Mouse (Mus musculus): ENCODE data around the gene Map3k4. TPM values are rescaled to one million over a fixed set of nuclear protein-coding genes. Genes with fewer than 3 reads are reported as not detected.

The Map3k4 gene
- polyA plus RNA-seq, 1 experiment from 2014 or later = 49.1 TPM

DNA sequence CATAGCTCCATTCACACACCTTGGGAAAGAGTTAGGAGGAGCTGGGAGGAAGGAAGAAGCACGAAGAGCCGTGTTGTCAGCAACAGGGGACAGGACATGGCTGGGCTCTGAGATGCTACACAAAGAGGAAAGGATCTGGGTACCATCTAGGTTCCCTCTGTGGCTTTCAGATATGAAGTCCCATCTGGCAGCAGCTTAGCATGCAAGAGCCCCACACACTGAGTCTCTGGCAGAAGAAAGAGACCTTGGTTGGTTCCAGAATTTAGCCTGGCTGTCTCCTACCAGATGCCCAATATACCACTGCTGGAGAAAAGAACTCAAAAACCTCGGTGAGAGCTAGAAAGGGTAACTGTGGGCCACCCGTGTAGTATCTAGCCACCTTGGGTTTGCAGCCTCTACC, 41.3 kb downstream of the Map3k4 start:
- H3K9me3 ChIP-seq = no peaks in the 10 kb centered on the region
- DNase-seq (ENCODE audit: low spot score) = no peak
- H3K36me3 ChIP-seq (replicated peaks) = peaks cover 40% of the 10 kb centered on the region
- H3K27me3 ChIP-seq (replicated peaks; ENCODE audit: low read depth, poor library complexity, severe bottlenecking) = no peaks in the 10 kb centered on the region
- no peak overlapping the region for H3K27ac ChIP-seq (replicated peaks)
- H3K4me1 ChIP-seq = no peaks in the 10 kb centered on the region
- no peak overlapping the region for H3K4me3 ChIP-seq
- 91% methylated on average over 4 of the region's 4 CpGs for WGBS

GRCm38 (mm10) chr17:12276496-12277200, 41.9 kb downstream of the Map3k4 start:
- Histone ChIP-seq H3K27me3 (replicated peaks; ENCODE audit: low read depth, poor library complexity, severe bottlenecking) (no peaks in the 10 kb centered on the region), H3K9me3 (no peaks in the 10 kb centered on the region), H3K4me3 (no peak overlapping the region), H3K36me3 (replicated peaks) (peaks cover 46% of the 10 kb centered on the region), H3K4me1 (no peaks in the 10 kb centered on the region), H3K27ac (replicated peaks) (no peak overlapping the region)
- no peak for DNase-seq (ENCODE audit: low spot score)
- WGBS = 92% methylated on average over 11 of the region's 11 CpGs

DNA sequence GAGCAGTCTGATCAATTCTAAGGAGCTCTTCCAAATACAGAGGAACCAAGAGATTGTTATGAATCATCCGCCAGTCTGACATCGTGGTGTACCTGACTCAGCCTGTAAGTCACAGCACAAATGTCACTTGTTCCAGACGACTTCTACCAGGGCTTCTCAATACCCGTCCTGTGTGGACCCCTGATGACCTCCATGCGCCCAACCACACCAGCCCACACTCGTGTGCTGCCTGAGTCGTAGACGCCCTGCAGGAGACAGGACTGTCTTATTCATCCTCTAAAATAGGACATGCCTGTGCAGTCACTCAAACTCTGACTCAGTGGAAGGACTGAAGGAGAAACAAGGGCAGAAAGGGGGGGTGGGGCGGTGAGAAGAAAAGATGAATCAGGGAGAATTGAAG, 42.8 kb downstream of the Map3k4 start:
- Histone ChIP-seq H3K9me3 (no peaks in the 10 kb centered on the region), H3K4me1 (no peaks in the 10 kb centered on the region), H3K36me3 (replicated peaks) (peaks cover 55% of the 10 kb centered on the region), H3K27ac (replicated peaks) (no peak overlapping the region), H3K4me3 (no peak overlapping the region), H3K27me3 (replicated peaks; ENCODE audit: low read depth, poor library complexity, severe bottlenecking) (no peaks in the 10 kb centered on the region)
- WGBS = 83% methylated on average over 9 of the region's 9 CpGs
- DNase-seq (ENCODE audit: low spot score) = no peak

DNA sequence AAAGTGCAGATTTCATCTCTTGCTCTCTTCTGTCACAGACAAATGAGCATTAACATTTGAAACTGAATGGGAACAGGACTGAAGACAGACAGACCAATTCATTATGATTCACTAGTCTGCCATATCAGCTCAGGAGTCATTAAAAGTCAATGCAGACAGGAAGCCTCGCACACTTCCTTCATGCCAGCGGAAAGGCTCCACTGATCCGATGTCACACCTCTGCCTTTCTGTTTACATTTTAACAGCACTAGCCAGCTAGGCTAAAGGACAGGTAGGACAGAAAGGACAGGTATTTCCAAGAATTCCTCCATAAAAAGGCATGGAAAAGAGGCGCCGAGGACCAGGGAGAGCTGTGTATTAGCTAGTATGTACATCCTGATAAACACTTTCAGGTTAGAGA, 45.6 kb downstream of the Map3k4 start:
- 0 out of 2 replicates have a peak, but pooled peaks cover 4% of the 10 kb centered on the region for H3K4me1 ChIP-seq
- no peaks in the 10 kb centered on the region for H3K9me3 ChIP-seq
- no peak overlapping the region for H3K27ac ChIP-seq (replicated peaks)
- 95% methylated on average over 5 of the region's 5 CpGs for WGBS
- no peak overlapping the region for H3K4me3 ChIP-seq
- DNase-seq (ENCODE audit: low spot score) = no peak
- peaks cover 76% of the 10 kb centered on the region for H3K36me3 ChIP-seq (replicated peaks)
- H3K27me3 ChIP-seq (replicated peaks; ENCODE audit: low read depth, poor library complexity, severe bottlenecking) = no peaks in the 10 kb centered on the region

DNA sequence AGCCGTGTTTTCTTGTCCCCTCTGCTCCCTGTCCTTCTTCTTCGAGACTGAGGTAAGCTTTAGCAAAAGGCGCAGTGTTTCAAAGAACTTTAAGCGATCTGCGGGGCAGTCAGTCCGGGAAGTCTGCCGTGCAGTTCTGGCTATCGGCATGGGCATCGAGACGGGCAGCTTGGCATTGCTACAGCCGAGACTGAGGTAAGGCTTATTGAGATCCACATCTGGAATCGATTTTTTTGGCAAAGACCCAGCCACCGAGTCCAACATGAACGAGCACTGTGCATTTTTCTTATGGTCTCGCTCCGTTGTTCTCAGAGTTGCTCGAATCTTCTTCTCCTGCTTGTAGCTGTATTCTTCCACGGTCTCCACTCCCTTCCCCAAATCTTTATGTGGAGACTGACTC, 46.8 kb downstream of the Map3k4 start:
- WGBS = 89% methylated on average over 18 of the region's 18 CpGs
- H3K36me3 ChIP-seq (replicated peaks) = peaks cover 67% of the 10 kb centered on the region
- H3K27ac ChIP-seq (replicated peaks) = no peak overlapping the region
- DNase-seq (ENCODE audit: low spot score) = no peak
- no peak overlapping the region for H3K4me3 ChIP-seq
- no peaks in the 10 kb centered on the region for H3K27me3 ChIP-seq (replicated peaks; ENCODE audit: low read depth, poor library complexity, severe bottlenecking)
- H3K4me1 ChIP-seq = peaks cover 8% of the 10 kb centered on the region; the same call in 1 of the 2 replicates
- no peaks in the 10 kb centered on the region for H3K9me3 ChIP-seq

DNA sequence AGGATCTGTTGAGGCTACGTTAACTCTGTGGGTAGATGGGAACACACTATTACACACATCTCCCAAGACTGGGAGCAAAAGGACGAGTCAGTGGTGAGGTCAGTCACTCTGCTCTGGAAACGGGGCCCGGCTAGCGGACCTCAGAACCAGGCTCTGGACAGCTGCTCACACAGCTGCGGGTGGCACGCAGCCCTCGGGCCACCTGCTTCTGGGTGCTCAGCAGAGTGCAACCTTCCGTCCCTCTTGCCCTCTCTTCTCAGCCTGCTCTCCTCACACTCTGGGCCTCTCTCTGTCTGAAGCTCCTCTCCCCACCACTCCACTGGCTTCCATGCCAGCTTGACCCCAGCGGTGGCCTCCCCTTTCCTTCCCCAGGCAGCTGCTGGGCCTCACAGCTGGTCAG, 50.1 kb downstream of the Map3k4 start:
- Histone ChIP-seq H3K27me3 (replicated peaks; ENCODE audit: low read depth, poor library complexity, severe bottlenecking) (no peaks in the 10 kb centered on the region), H3K4me1 (peaks cover 21% of the 10 kb centered on the region), H3K9me3 (no peaks in the 10 kb centered on the region), H3K36me3 (replicated peaks) (peaks cover 51% of the 10 kb centered on the region), H3K27ac (replicated peaks) (no peak overlapping the region), H3K4me3 (no peak overlapping the region)
- 92% methylated on average over 10 of the region's 10 CpGs for WGBS
- no peak for DNase-seq (ENCODE audit: low spot score)

- Histone ChIP-seq H3K36me3 (replicated peaks) (peaks cover 53% of the 10 kb centered on the region), H3K9me3 (no peaks in the 10 kb centered on the region), H3K27me3 (replicated peaks; ENCODE audit: low read depth, poor library complexity, severe bottlenecking) (no peaks in the 10 kb centered on the region), H3K4me3 (no peak overlapping the region), H3K4me1 (peaks cover 21% of the 10 kb centered on the region), H3K27ac (replicated peaks) (no peak overlapping the region)
- DNase-seq (ENCODE audit: low spot score) = no peak
- WGBS = 92% methylated on average over 4 of the region's 4 CpGs
These were observed 50.5 kb downstream of the Map3k4 start for GRCm38 (mm10) chr17:12268091-12268490.

- H3K27me3 ChIP-seq (replicated peaks; ENCODE audit: low read depth, poor library complexity, severe bottlenecking) = no peaks in the 10 kb centered on the region
- 70% methylated on average over 21 of the region's 21 CpGs for WGBS
- no peaks in the 10 kb centered on the region for H3K9me3 ChIP-seq
- peaks cover 21% of the 10 kb centered on the region for H3K4me1 ChIP-seq
- H3K36me3 ChIP-seq (replicated peaks) = peaks cover 49% of the 10 kb centered on the region
- H3K4me3 ChIP-seq = no peak overlapping the region
- H3K27ac ChIP-seq (replicated peaks) = no peak overlapping the region; the same call in 1 of the 2 replicates
- peak; percentile 60 for DNase-seq (ENCODE audit: low spot score)
These were observed 52.3 kb downstream of the Map3k4 start for GRCm38 (mm10) chr17:12265969-12266925.

GRCm38 (mm10) chr17:12264293-12264692, 54.3 kb downstream of the Map3k4 start:
- Histone ChIP-seq H3K4me1 (peaks cover 21% of the 10 kb centered on the region), H3K27ac (replicated peaks) (no peak overlapping the region), H3K27me3 (replicated peaks; ENCODE audit: low read depth, poor library complexity, severe bottlenecking) (no peaks in the 10 kb centered on the region), H3K9me3 (no peaks in the 10 kb centered on the region), H3K4me3 (no peak overlapping the region), H3K36me3 (replicated peaks) (peaks cover 50% of the 10 kb centered on the region)
- DNase-seq (ENCODE audit: low spot score) = no peak
- 93% methylated on average over 3 of the region's 3 CpGs for WGBS

- Histone ChIP-seq H3K4me1 (peaks cover 19% of the 10 kb centered on the region), H3K27ac (replicated peaks) (no peak overlapping the region), H3K4me3 (no peak overlapping the region), H3K27me3 (replicated peaks; ENCODE audit: low read depth, poor library complexity, severe bottlenecking) (no peaks in the 10 kb centered on the region), H3K9me3 (no peaks in the 10 kb centered on the region), H3K36me3 (replicated peaks) (peaks cover 50% of the 10 kb centered on the region)
- DNase-seq (ENCODE audit: low spot score) = no peak
- 84% methylated on average over 13 of the region's 13 CpGs for WGBS
These were observed 54.8 kb downstream of the Map3k4 start for GRCm38 (mm10) chr17:12263787-12264186.

GRCm38 (mm10) chr17:12262851-12263250, 55.7 kb downstream of the Map3k4 start:
- Histone ChIP-seq H3K9me3 (no peaks in the 10 kb centered on the region), H3K27ac (replicated peaks) (no peak overlapping the region), H3K36me3 (replicated peaks) (peaks cover 57% of the 10 kb centered on the region), H3K4me1 (peaks cover 17% of the 10 kb centered on the region), H3K27me3 (replicated peaks; ENCODE audit: low read depth, poor library complexity, severe bottlenecking) (no peaks in the 10 kb centered on the region), H3K4me3 (no peak overlapping the region)
- DNase-seq (ENCODE audit: low spot score) = no peak
- WGBS = 94% methylated on average over 8 of the region's 8 CpGs

GRCm38 (mm10) chr17:12261887-12262286, 56.7 kb downstream of the Map3k4 start:
- H3K27me3 ChIP-seq (replicated peaks; ENCODE audit: low read depth, poor library complexity, severe bottlenecking) = no peaks in the 10 kb centered on the region
- WGBS = 73% methylated on average over 2 of the region's 2 CpGs
- no peak overlapping the region for H3K4me3 ChIP-seq
- DNase-seq (ENCODE audit: low spot score) = no peak
- H3K4me1 ChIP-seq = peaks cover 13% of the 10 kb centered on the region
- no peaks in the 10 kb centered on the region for H3K9me3 ChIP-seq
- no peak overlapping the region for H3K27ac ChIP-seq (replicated peaks)
- peaks cover 65% of the 10 kb centered on the region for H3K36me3 ChIP-seq (replicated peaks)

DNA sequence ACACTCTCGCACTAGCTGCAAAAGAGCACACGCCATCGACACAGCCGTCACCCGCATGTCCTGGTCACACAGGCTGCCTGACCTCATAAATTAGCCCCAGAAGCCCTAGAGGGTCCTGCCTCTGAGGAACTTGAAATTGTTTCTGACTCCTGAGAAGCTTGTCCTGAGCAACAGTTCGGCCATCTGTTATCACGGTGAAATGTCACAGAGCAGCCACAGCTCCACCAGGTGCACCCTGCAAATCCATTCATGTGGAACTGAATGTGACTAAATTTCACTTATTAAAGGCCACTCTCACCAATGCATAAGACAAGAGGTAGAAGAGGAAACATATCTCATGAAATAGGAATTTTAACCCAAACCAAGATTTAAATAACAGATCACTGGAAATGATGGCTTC, 57.2 kb downstream of the Map3k4 start:
- H3K27me3 ChIP-seq (replicated peaks; ENCODE audit: low read depth, poor library complexity, severe bottlenecking) = no peaks in the 10 kb centered on the region
- no peaks in the 10 kb centered on the region for H3K9me3 ChIP-seq
- DNase-seq (ENCODE audit: low spot score) = no peak
- peaks cover 70% of the 10 kb centered on the region for H3K36me3 ChIP-seq (replicated peaks)
- WGBS = 95% methylated on average over 7 of the region's 7 CpGs
- H3K4me3 ChIP-seq = no peak overlapping the region
- H3K27ac ChIP-seq (replicated peaks) = no peak overlapping the region
- peaks cover 10% of the 10 kb centered on the region for H3K4me1 ChIP-seq

All from embryonic facial prominence, embryonic 10.5 days (tissue).